Mouse (Mus musculus): Measurements from ENCODE around the gene Agt. TPM values are rescaled to one million over a fixed set of nuclear protein-coding genes. Genes with fewer than 3 reads are reported as not detected.

Agt gene
- not detected for polyA plus RNA-seq (2017; shearing (Covaris generic))

DNA sequence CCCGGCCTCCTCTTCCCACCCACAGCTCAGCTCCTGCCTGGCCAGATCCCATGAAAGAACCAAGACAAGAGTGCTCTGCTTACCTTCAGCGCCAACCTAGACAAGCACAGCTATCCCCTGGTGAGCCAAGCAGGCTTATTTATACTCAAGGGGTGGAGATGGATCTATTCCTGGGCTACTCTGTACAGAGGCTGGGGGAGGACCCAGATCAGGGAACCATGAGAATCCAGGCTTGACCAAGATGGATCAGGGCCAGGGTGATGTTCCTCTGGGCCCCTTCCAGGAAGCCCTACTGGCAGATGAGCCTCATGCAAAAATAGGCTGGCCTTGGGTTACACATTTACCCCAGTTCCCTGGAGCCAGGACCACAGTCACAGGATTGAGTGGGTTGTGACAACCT is at the start of gene Agt:
Gene Agt (minus strand): TSS at position 114 of the 400 bp plus-strand sequence.

DNA sequence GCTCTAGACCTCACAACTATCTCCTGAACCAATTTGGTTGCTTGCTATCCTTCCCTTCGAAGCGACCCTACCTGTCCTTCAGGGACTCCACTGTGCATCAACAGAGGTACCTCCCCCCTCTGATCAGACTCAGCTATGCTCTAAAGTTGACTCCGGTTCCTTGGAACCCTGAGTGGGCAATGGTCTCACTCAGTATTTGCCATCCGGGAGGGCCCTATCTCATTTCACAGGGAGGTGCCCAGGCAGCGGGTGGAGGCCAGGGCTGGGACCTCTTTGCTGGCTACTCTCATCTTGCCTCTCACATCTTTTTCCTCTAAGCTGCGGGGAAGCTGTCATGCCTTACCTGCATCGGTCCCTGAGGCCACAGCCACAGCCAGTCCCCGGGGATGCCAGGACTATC is 6.3 kb upstream of the Agt start, which contains the start of gene Capn9:
Gene Capn9 (plus strand): TSS at position 301 of the 400 bp plus-strand sequence.

DNA sequence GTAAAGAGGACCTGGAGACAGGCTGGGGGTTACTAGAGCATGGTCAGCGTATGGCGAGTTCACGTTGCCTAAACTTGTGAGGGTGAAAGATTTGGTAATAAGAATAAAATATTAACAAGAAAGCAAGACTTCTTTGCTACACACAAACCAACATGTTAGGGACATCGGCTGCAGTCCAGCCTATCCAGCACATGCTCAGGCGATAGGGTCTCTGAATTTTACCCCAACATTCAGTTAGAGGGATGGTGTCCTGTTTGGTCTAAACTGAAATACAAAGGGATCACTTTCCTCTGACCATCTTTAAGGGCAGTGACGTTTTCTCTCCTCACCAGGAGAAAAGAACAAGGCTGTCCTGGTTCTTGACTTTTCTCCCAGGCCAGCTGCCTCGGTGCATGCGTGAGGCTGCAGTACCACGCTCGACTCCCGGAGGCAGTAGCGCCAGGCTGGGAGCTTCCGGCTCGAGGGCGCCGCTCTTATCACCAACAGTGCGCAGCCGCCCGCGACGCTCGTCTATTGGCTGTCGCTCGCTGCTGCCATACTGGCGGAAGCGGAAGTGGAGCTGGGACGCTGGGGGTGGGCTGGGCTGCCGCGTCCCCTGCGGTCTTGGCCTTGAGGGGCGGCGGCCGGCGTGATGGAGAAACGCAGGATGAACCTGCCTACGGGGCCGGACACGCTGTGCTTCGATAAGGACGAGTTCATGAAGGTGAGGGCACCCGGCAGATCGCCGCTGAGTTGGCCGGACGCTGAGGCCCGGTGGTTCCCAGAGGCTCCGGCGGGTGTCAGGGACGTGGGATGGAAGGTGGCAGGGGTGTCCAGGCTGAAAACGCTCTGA is 49.0 kb downstream of the Agt start, which contains the start of gene Cog2:
Gene Cog2 (plus strand): TSS at position 519 of the 832 bp plus-strand sequence.

Other genes with a start within 250 kb of the Agt start
- not detected for gene Pgbd5, start 130.0 kb downstream of the Agt start, polyA plus RNA-seq (2017; shearing (Covaris generic))
- 73.1 TPM for gene Cog2, start 48.9 kb downstream of the Agt start, polyA plus RNA-seq (2017; shearing (Covaris generic))
- not detected for gene Capn9, start 6.4 kb upstream of the Agt start, polyA plus RNA-seq (2017; shearing (Covaris generic))
- gene 2310022B05Rik, start 93.7 kb upstream of the Agt start, polyA plus RNA-seq (2017; shearing (Covaris generic)), result 0.84 TPM
- 32.4 TPM for gene Ttc13, start 152.3 kb upstream of the Agt start, polyA plus RNA-seq (2017; shearing (Covaris generic))
- 21.2 TPM for gene Arv1, start 152.4 kb upstream of the Agt start, polyA plus RNA-seq (2017; shearing (Covaris generic))
- 1.8 TPM for gene Fam89a, start 182.1 kb upstream of the Agt start, polyA plus RNA-seq (2017; shearing (Covaris generic))
- gene Trim67, start 223.4 kb upstream of the Agt start, polyA plus RNA-seq (2017; shearing (Covaris generic)), result not detected